11 mouse cellular contexts compared by ENCODE assay signal in genomic region chr7:128372331-128372730, GRCm38 (mm10). TPM values are rescaled to one million over a fixed set of nuclear protein-coding genes. Genes with fewer than 3 reads are reported as not detected.
A peak's percentile ranks its signal among the peaks of the same experiment; 100 is the strongest.
DNase-seq lines count a peak whose midpoint lies in the region; ATAC-seq and TF ChIP-seq lines count a peak whose summit lies in the region.
"Had no signal": no experiment of that assay in that cellular context is flagged by ENCODE, and none has a peak within 500 bp of the region (broad histone marks: within the 10 kb centered on the region; RNA-seq: fewer than 3 reads in every experiment).

No protein-coding gene starts in this region.

- peak; percentile 81 for DNase-seq in CD4-positive, CD25-positive, alpha-beta regulatory T cell, adult 2 months (ENCODE audit: low read depth, low spot score)
- DNase-seq in layer of hippocampus, adult 2 months (ENCODE audit: low spot score in 2 of 2) = no peak
- no peak for DNase-seq in layer of hippocampus, postnatal 36 days
- DNase-seq in adrenal gland, postnatal 25 days = peak; percentile 43
- DNase-seq in yolk sac, embryonic 10.5 days (ENCODE audit: low spot score) = no peak

- 55% methylated on average over 3 of the region's 3 CpGs for WGBS in small intestine, adult 2 months

- no peaks in the 10 kb centered on the region; the same call in 1 of the 2 replicates for H3K4me1 ChIP-seq in small intestine, adult 2 months (ENCODE audit: control insufficient read depth, insufficient read depth, insufficient read length, low read length)
- H3K4me1 ChIP-seq: embryonic facial prominence, embryonic 13.5 days; intestine, embryonic 15.5 days had no signal

- no peaks in the 10 kb centered on the region for H3K36me3 ChIP-seq in small intestine, adult 2 months (ENCODE audit: control insufficient read depth, insufficient read depth, low read length)
- H3K36me3 ChIP-seq: embryonic facial prominence, embryonic 13.5 days had no signal

- H3K27me3 ChIP-seq in small intestine, adult 2 months (ENCODE audit: control insufficient read depth, insufficient read depth, low read length) = no peaks in the 10 kb centered on the region
- H3K27me3 ChIP-seq: embryonic facial prominence, embryonic 13.5 days; intestine, embryonic 15.5 days had no signal

- TF ChIP-seq POLR2A in small intestine, adult 2 months (IDR thresholded peaks at IDR 0.05; ENCODE audit: low read depth, low read length) = no peak

- no peak overlapping the region for H3K27ac ChIP-seq in layer of hippocampus, adult 2 months
- no peak overlapping the region for H3K27ac ChIP-seq in small intestine, adult 2 months (ENCODE audit: insufficient read depth, low read depth, low read length)
- H3K27ac ChIP-seq: embryonic facial prominence, embryonic 13.5 days; intestine, embryonic 15.5 days had no signal

- no peak overlapping the region for H3K4me3 ChIP-seq in layer of hippocampus, adult 2 months
- no peak overlapping the region for H3K4me3 ChIP-seq in small intestine, adult 2 months (ENCODE audit: low read depth, low read length)
- H3K4me3 ChIP-seq: embryonic facial prominence, embryonic 13.5 days; intestine, embryonic 15.5 days; myocyte had no signal

- TF ChIP-seq CTCF in layer of hippocampus, adult 2 months (conservative IDR thresholded peaks at IDR 0.05) = peak; percentile 78
- TF ChIP-seq CTCF in small intestine, adult 2 months (IDR thresholded peaks at IDR 0.05; ENCODE audit: extremely low read depth, insufficient read length, insufficient replicate concordance, low read depth, low read length) = peak; percentile 52; the same call in 1 of the 2 replicates

- no peak for ATAC-seq in CD4-positive, CD25-positive, alpha-beta regulatory T cell, adult 4 months
- ATAC-seq in monocyte, adult 5-6 weeks (replicated peaks; ENCODE audit: insufficient number of reproducible peaks, low FRiP score, low TSS enrichment, poor library complexity, severe bottlenecking) = no peak
- ATAC-seq: intestine, embryonic 15.5 days had no signal

RNA-seq across cellular contexts. Expression of gene Rgs10, which starts 46.2 kb away (rescaled TPM):
- 100 to 1,000 TPM; 541 to 576 TPM for polyA plus RNA-seq in CD4-positive, CD25-positive, alpha-beta regulatory T cell, adult 4 months (2017; shearing (Covaris generic))
- total RNA-seq in layer of hippocampus, adult 2 months (2021) = 10 to 100 TPM; 43.4 to 44.1 TPM
- total RNA-seq in layer of hippocampus, postnatal 36 days (2021) = 10 to 100 TPM; 44.3 to 47.8 TPM
- 16.0 and 20.3 TPM in 2 replicates for total RNA-seq in adrenal gland, postnatal 25 days (2021)
- 3.4 and 9.0 TPM in 2 replicates for polyA plus RNA-seq in small intestine, adult 2 months (2012; rRNA removed)
- total RNA-seq in monocyte, adult 5-6 weeks (2017) = 46.9 to 71.7 TPM (median 48.9 TPM) in 3 replicates

Comparison
In these comparisons a context has a peak if more than half of its experiments do, and no peak if none do; other contexts are left out.
1. DNase-seq: peak in CD4-positive, CD25-positive, alpha-beta regulatory T cell, adult 2 months (single experiment) and adrenal gland, postnatal 25 days (single experiment); none in layer of hippocampus, adult 2 months (0 of 2), layer of hippocampus, postnatal 36 days (0 of 2) and yolk sac, embryonic 10.5 days (single experiment).